Mouse (Mus musculus) gastrocnemius, postnatal 4 days (tissue): ENCODE data around the gene Prmt1. TPM values are rescaled to one million over a fixed set of nuclear protein-coding genes. Genes with fewer than 3 reads are reported as not detected.
"Not testable (repeated sequence)": the region's sequence is repeated elsewhere in the genome, so short reads cannot be mapped to it uniquely, and the experiment has no call there.

Source experiments
- DNase-seq, 2 experiments: peaks; one replicate each; pipeline ENCODE4 v3.0.0; 2021 to 2022; ENCODE audit warnings: low spot score in 2 of 2, mixed read lengths in 2 of 2
- long read RNA-seq, 2 experiments: library from polyadenylated mRNA; stranded (forward); transcript quantifications; one replicate each; pipeline ENCODE4 v2.0.0; 2021
- total RNA-seq, 2 experiments: library from RNA; stranded (reverse); gene quantifications; 2 replicates each; pipeline ENCODE4 v1.2.3; 2021

Prmt1 gene
- total RNA-seq: 100 to 1,000 TPM; 318 to 331 TPM
- long read RNA-seq, experiment 1, transcript Prmt1-203 (10 exons, 2,147 nt): major isoform, 49 of 63 reads
- long read RNA-seq, experiment 1, transcript Prmt1-202 (11 exons, 1,508 nt): minor isoform, 10 of 63 reads
- long read RNA-seq, experiment 1, partial matches to known transcripts: 0 of 63 reads
- long read RNA-seq, experiment 1, other reads (novel, unspliced or antisense): 4 of 63 reads
- long read RNA-seq, experiment 2, transcript Prmt1-202 (11 exons, 1,508 nt): minor isoform, 10 of 84 reads
- long read RNA-seq, experiment 2, transcript Prmt1-203 (10 exons, 2,147 nt): major isoform, 56 of 84 reads
- long read RNA-seq, experiment 2, partial matches to known transcripts: 6 of 84 reads
- long read RNA-seq, experiment 2, other reads (novel, unspliced or antisense): 12 of 84 reads

GRCm38 (mm10) chr7:44986192-44986878 is at the start of gene Prmt1:
Gene Prmt1 (minus strand): TSS chr7:44986568.
- DNase-seq: peak; percentile 81 to 94

- DNase-seq: no peak
Observed at GRCm38 (mm10) chr7:45035631-45036030, 49.3 kb upstream of the Prmt1 start.

- DNase-seq: no peak
Observed at GRCm38 (mm10) chr7:45033722-45034359, 47.5 kb upstream of the Prmt1 start.

GRCm38 (mm10) chr7:45030857-45031256 is 44.5 kb upstream of the Prmt1 start:
- no peak for DNase-seq

- DNase-seq: no peak
Observed at GRCm38 (mm10) chr7:45029995-45030394, 43.6 kb upstream of the Prmt1 start.

GRCm38 (mm10) chr7:45028351-45028750 is 42.0 kb upstream of the Prmt1 start:
- DNase-seq: no peak

GRCm38 (mm10) chr7:45027761-45028160 is 41.4 kb upstream of the Prmt1 start:
- DNase-seq: no peak

- no peak for DNase-seq
Observed at GRCm38 (mm10) chr7:45026256-45026655, 39.9 kb upstream of the Prmt1 start.

GRCm38 (mm10) chr7:45025601-45026220 is 39.3 kb upstream of the Prmt1 start:
- no peak for DNase-seq

GRCm38 (mm10) chr7:45024281-45025248 is 38.2 kb upstream of the Prmt1 start:
- no peak for DNase-seq

- not testable (repeated sequence) for DNase-seq
Observed at GRCm38 (mm10) chr7:45023711-45024110, 37.3 kb upstream of the Prmt1 start.

- DNase-seq: no peak
Observed at GRCm38 (mm10) chr7:45020225-45020624, 33.9 kb upstream of the Prmt1 start.

GRCm38 (mm10) chr7:45019031-45019571 is 32.7 kb upstream of the Prmt1 start:
- peak in 1 of 2 experiments; percentile 70 for DNase-seq

- DNase-seq: peak; percentile 82 to 93
Observed at GRCm38 (mm10) chr7:45017242-45018061, 31.1 kb upstream of the Prmt1 start, which contains the start of gene Rras. Gene Rras (plus strand): TSS chr7:45017961.

- DNase-seq: no peak
Observed at GRCm38 (mm10) chr7:45016761-45017160, 30.4 kb upstream of the Prmt1 start.

GRCm38 (mm10) chr7:45015957-45016612 is 29.7 kb upstream of the Prmt1 start, which contains the start of gene Scaf1:
Gene Scaf1 (minus strand): TSS chr7:45016363.
- DNase-seq: peak; percentile 98 to 99

GRCm38 (mm10) chr7:45015344-45015956 is 29.1 kb upstream of the Prmt1 start:
- no peak for DNase-seq

GRCm38 (mm10) chr7:45014096-45014451 is 27.7 kb upstream of the Prmt1 start:
- DNase-seq: no peak
